Mouse (Mus musculus): ENCODE data around the gene Cmip. TPM values are rescaled to one million over a fixed set of nuclear protein-coding genes. Genes with fewer than 3 reads are reported as not detected.
A peak's percentile ranks its signal among the peaks of the same experiment; 100 is the strongest.

Gene Cmip
- polyA plus RNA-seq, 1 experiment, result 16.2 TPM

- Histone ChIP-seq H3K27ac (ENCODE audit: control insufficient read depth, insufficient read depth, low read depth, low read length, poor library complexity) (peak overlapping the region; percentile 49; the same call in 1 of the 2 replicates), H3K4me3 (replicated peaks; ENCODE audit: control insufficient read depth, low read depth, low read length) (no peak overlapping the region), H3K4me1 (ENCODE audit: control insufficient read depth, insufficient read depth, low read length) (peaks cover 8% of the 10 kb centered on the region; the same call in 1 of the 2 replicates)
- WGBS, result 1% methylated on average over 5 of the region's 5 CpGs
- peak; percentile 97 for TF ChIP-seq CTCF (IDR thresholded peaks at IDR 0.05; ENCODE audit: control insufficient read depth, insufficient read depth, low read length)
- no peak for TF ChIP-seq POLR2A (IDR thresholded peaks at IDR 0.05; ENCODE audit: borderline replicate concordance, control insufficient read depth, low read depth, low read length)
These were observed 218.1 kb downstream of the Cmip start for GRCm38 (mm10) chr8:117474944-117475343.

GRCm38 (mm10) chr8:117475819-117476218 lies 219.0 kb downstream of the Cmip start:
- TF ChIP-seq POLR2A (IDR thresholded peaks at IDR 0.05; ENCODE audit: borderline replicate concordance, control insufficient read depth, low read depth, low read length), result 0 out of 2 replicates have a peak, but pooled peaks have one; percentile 13
- TF ChIP-seq CTCF (IDR thresholded peaks at IDR 0.05; ENCODE audit: control insufficient read depth, insufficient read depth, low read length), result no peak
- 1% methylated on average over 7 of the region's 7 CpGs for WGBS
- H3K27ac ChIP-seq (ENCODE audit: control insufficient read depth, insufficient read depth, low read depth, low read length, poor library complexity), result peak overlapping the region; percentile 49; the same call in 1 of the 2 replicates
- H3K4me1 ChIP-seq (ENCODE audit: control insufficient read depth, insufficient read depth, low read length), result peaks cover 8% of the 10 kb centered on the region; the same call in 1 of the 2 replicates
- no peak overlapping the region for H3K4me3 ChIP-seq (replicated peaks; ENCODE audit: control insufficient read depth, low read depth, low read length)

GRCm38 (mm10) chr8:117478082-117478481 lies 221.2 kb downstream of the Cmip start:
- Histone ChIP-seq H3K4me3 (replicated peaks; ENCODE audit: control insufficient read depth, low read depth, low read length) (no peak overlapping the region), H3K27ac (ENCODE audit: control insufficient read depth, insufficient read depth, low read depth, low read length, poor library complexity) (no peak overlapping the region), H3K4me1 (ENCODE audit: control insufficient read depth, insufficient read depth, low read length) (peaks cover 13% of the 10 kb centered on the region)
- TF ChIP-seq CTCF (IDR thresholded peaks at IDR 0.05; ENCODE audit: control insufficient read depth, insufficient read depth, low read length) (0 out of 2 replicates have a peak, but pooled peaks have one; percentile 3), POLR2A (IDR thresholded peaks at IDR 0.05; ENCODE audit: borderline replicate concordance, control insufficient read depth, low read depth, low read length) (no peak)

- Histone ChIP-seq H3K4me3 (replicated peaks; ENCODE audit: control insufficient read depth, low read depth, low read length) (no peak overlapping the region), H3K4me1 (ENCODE audit: control insufficient read depth, insufficient read depth, low read length) (peaks cover 15% of the 10 kb centered on the region), H3K27ac (ENCODE audit: control insufficient read depth, insufficient read depth, low read depth, low read length, poor library complexity) (no peak overlapping the region)
- 72% methylated on average over 9 of the region's 9 CpGs for WGBS
- no peak for TF ChIP-seq CTCF (IDR thresholded peaks at IDR 0.05; ENCODE audit: control insufficient read depth, insufficient read depth, low read length)
- no peak for TF ChIP-seq POLR2A (IDR thresholded peaks at IDR 0.05; ENCODE audit: borderline replicate concordance, control insufficient read depth, low read depth, low read length)
These were observed 223.1 kb downstream of the Cmip start for GRCm38 (mm10) chr8:117479996-117480395.

DNA sequence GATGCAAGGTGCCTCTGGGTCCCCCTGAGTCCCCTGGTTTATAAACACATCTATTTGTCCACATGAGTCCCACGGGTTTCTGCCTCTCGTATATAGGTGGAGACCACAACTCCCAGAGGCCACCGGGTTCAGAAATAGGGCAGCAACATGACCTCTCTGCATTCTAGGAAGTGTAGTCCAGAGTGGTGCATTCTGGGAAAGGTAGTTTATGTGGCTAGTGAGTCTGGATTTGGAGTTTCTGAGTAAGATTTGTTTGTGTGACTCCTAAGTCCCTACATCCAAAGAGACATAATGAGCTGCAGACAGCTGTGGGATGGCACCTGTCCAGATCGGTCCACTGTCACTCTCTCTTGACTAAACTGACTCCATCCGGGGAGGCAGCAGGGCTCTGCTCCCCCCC lies 223.7 kb downstream of the Cmip start:
- 55% methylated on average over 5 of the region's 5 CpGs for WGBS
- no peak overlapping the region for H3K4me3 ChIP-seq (replicated peaks; ENCODE audit: control insufficient read depth, low read depth, low read length)
- TF ChIP-seq CTCF (IDR thresholded peaks at IDR 0.05; ENCODE audit: control insufficient read depth, insufficient read depth, low read length) (no peak), POLR2A (IDR thresholded peaks at IDR 0.05; ENCODE audit: borderline replicate concordance, control insufficient read depth, low read depth, low read length) (no peak)
- no peak overlapping the region for H3K27ac ChIP-seq (ENCODE audit: control insufficient read depth, insufficient read depth, low read depth, low read length, poor library complexity)
- H3K4me1 ChIP-seq (ENCODE audit: control insufficient read depth, insufficient read depth, low read length), result peaks cover 15% of the 10 kb centered on the region

DNA sequence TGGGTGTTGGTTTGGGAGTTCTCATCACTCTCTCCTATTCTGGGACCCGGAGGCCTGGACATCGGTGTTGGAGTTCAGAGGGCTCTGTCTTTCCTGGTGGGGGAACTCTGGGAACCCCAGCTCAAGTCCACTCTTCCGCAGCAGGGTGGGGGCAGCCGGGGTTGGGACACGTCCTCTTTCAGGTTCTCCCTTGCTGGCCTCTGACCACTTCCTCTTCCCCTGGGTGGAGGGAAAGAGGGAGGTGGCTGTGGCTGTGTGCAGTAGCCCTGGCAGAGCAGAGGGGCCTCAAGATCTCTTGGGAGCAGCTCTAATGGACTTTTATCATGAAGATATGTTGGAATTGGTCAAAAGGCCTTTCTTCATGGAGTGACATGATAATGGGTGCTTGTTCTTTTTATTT lies 225.0 kb downstream of the Cmip start:
- Histone ChIP-seq H3K4me1 (ENCODE audit: control insufficient read depth, insufficient read depth, low read length) (peaks cover 15% of the 10 kb centered on the region), H3K4me3 (replicated peaks; ENCODE audit: control insufficient read depth, low read depth, low read length) (peak overlapping the region; percentile 56), H3K27ac (ENCODE audit: control insufficient read depth, insufficient read depth, low read depth, low read length, poor library complexity) (peak overlapping the region; percentile 87)
- TF ChIP-seq POLR2A (IDR thresholded peaks at IDR 0.05; ENCODE audit: borderline replicate concordance, control insufficient read depth, low read depth, low read length) (peak; percentile 38; the same call in 1 of the 2 replicates), CTCF (IDR thresholded peaks at IDR 0.05; ENCODE audit: control insufficient read depth, insufficient read depth, low read length) (no peak)
- WGBS, result 3% methylated on average over 5 of the region's 5 CpGs

- Histone ChIP-seq H3K4me1 (ENCODE audit: control insufficient read depth, insufficient read depth, low read length) (peaks cover 7% of the 10 kb centered on the region), H3K4me3 (replicated peaks; ENCODE audit: control insufficient read depth, low read depth, low read length) (no peak overlapping the region), H3K27ac (ENCODE audit: control insufficient read depth, insufficient read depth, low read depth, low read length, poor library complexity) (no peak overlapping the region)
- no peak for TF ChIP-seq POLR2A (IDR thresholded peaks at IDR 0.05; ENCODE audit: borderline replicate concordance, control insufficient read depth, low read depth, low read length)
- TF ChIP-seq CTCF (IDR thresholded peaks at IDR 0.05; ENCODE audit: control insufficient read depth, insufficient read depth, low read length), result no peak
- 84% methylated on average over 8 of the region's 8 CpGs for WGBS
These were observed 227.9 kb downstream of the Cmip start for GRCm38 (mm10) chr8:117484731-117485130.

DNA sequence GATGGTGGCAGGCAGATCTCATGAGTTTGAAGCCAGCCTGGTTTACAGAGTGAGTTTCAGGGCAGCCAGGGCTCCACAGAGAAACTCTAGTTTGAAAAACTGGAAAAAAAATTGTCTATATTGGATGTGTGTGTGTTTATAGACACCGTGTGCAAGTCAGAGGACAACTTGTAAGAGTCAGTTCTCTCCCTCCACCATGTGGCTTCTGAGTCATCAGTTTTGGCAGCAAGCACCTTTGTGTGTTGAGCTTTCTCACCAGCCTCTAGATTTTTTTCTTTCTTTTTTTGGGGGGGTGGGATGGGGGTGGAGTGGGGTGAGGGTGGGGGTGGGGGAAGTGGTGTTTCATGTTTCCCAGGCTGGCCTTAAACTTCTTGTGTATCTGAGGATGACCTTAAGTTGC lies 228.5 kb downstream of the Cmip start:
- WGBS, result 16% methylated on average over 1 of the region's 1 CpGs

More for the DNA sequence above, 228.5 kb downstream of the Cmip start:
- H3K4me3 ChIP-seq (replicated peaks; ENCODE audit: control insufficient read depth, low read depth, low read length), result no peak overlapping the region
- peaks cover 7% of the 10 kb centered on the region for H3K4me1 ChIP-seq (ENCODE audit: control insufficient read depth, insufficient read depth, low read length)
- no peak overlapping the region for H3K27ac ChIP-seq (ENCODE audit: control insufficient read depth, insufficient read depth, low read depth, low read length, poor library complexity)
- TF ChIP-seq POLR2A (IDR thresholded peaks at IDR 0.05; ENCODE audit: borderline replicate concordance, control insufficient read depth, low read depth, low read length), result no peak
- no peak for TF ChIP-seq CTCF (IDR thresholded peaks at IDR 0.05; ENCODE audit: control insufficient read depth, insufficient read depth, low read length)

Data from bone marrow, adult 2 months (tissue).